ENCODE assay signal across 15 mouse cellular contexts in the genomic region with DNA sequence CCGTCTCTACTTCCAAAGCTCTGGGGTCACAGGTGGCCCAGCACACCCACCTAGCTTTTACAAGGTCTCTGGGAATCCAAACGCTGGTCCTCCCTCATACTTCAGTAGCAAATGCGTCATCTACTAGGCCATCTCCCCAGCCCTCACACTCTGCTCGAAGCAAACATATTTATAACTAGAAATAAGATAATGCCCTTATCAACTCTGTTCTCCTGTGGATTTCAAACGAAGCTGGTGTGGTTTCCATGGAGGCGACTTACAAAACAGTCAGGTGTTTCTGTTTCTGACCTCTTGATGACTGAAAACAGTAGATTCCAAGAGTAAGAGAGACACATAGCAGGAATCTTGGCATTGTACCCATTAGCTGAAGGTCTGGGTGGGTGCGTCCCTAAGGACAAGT.
"Had no signal": no experiment of that assay in that cellular context is flagged by ENCODE, and none has a peak within 500 bp of the region (broad histone marks: within the 10 kb centered on the region; RNA-seq: fewer than 3 reads in every experiment).

No protein-coding gene starts in this region.

- H3K4me1 ChIP-seq: intestine, embryonic 15.5 days; midbrain, embryonic 15.5 days; neural tube, embryonic 15.5 days had no signal

- DNase-seq: kidney, adult 11 months; kidney, adult 8-10 months; kidney, postnatal 14 days; kidney, postnatal 4 days; left cerebral cortex, postnatal 4 days; thymus, adult 2 months; thymus, postnatal 14 days had no signal

- H3K36me3 ChIP-seq: intestine, embryonic 15.5 days; limb, embryonic 12.5 days; limb, embryonic 15.5 days; midbrain, embryonic 12.5 days; midbrain, embryonic 15.5 days; neural tube, embryonic 12.5 days; neural tube, embryonic 15.5 days had no signal

- H3K4me3 ChIP-seq: intestine, embryonic 15.5 days; limb, embryonic 12.5 days; limb, embryonic 15.5 days; midbrain, embryonic 12.5 days; midbrain, embryonic 15.5 days; neural tube, embryonic 12.5 days; neural tube, embryonic 15.5 days had no signal

- H3K9ac ChIP-seq: intestine, embryonic 15.5 days; limb, embryonic 12.5 days; limb, embryonic 15.5 days; midbrain, embryonic 12.5 days; midbrain, embryonic 15.5 days; neural tube, embryonic 12.5 days; neural tube, embryonic 15.5 days had no signal

- H3K27ac ChIP-seq: intestine, embryonic 15.5 days; limb, embryonic 12.5 days; limb, embryonic 15.5 days; midbrain, embryonic 12.5 days; midbrain, embryonic 15.5 days; neural tube, embryonic 12.5 days; neural tube, embryonic 15.5 days had no signal

- H3K27me3 ChIP-seq: intestine, embryonic 15.5 days; limb, embryonic 12.5 days; limb, embryonic 15.5 days; midbrain, embryonic 12.5 days; midbrain, embryonic 15.5 days; neural tube, embryonic 12.5 days; neural tube, embryonic 15.5 days had no signal

- H3K9me3 ChIP-seq: intestine, embryonic 15.5 days; limb, embryonic 12.5 days; limb, embryonic 15.5 days; midbrain, embryonic 12.5 days; midbrain, embryonic 15.5 days; neural tube, embryonic 12.5 days; neural tube, embryonic 15.5 days had no signal

- ATAC-seq: intestine, embryonic 15.5 days; midbrain, embryonic 15.5 days had no signal

- H3K4me2 ChIP-seq: intestine, embryonic 15.5 days; limb, embryonic 12.5 days; limb, embryonic 15.5 days; liver, embryonic 11.5 days; midbrain, embryonic 12.5 days; midbrain, embryonic 15.5 days; neural tube, embryonic 12.5 days; neural tube, embryonic 15.5 days had no signal
